Mouse (Mus musculus): ENCODE measurements at regions not wholly inside any gene's neighbourhood (a gene's known extent, or its start where the extent isn't known, plus 50 kb on each side); places are given as distances from the start of the nearest gene placed in this dataset.

DNA sequence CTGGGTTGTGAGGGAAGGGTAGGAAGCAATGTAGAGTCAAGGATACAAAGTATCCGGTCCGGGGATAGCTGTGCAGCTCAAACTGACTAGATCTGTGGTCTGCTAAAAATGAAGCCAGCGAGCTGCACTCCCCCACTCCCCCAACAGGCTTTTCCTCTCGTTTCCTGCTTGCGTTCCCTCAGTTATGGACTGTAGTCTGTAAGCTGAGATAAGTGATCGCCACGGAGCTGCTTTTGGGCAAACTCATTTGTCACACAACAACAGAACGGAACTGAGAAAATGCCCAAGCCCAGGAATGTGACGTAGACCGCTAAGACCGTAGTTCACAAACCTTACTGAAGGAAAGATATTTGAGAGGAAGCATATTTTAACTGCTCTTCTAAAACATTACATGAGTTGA lies 276.1 kb downstream of the Rbm26 start:
- TF ChIP-seq CTCF (IDR thresholded peaks at IDR 0.05): no peak
- no peak for TF ChIP-seq EP300 (IDR thresholded peaks at IDR 0.05)
